Mouse (Mus musculus) left cerebral cortex, adult 9 months (tissue): Measurements from ENCODE around the gene Ddah1.
"Not testable (repeated sequence)": the region's sequence is repeated elsewhere in the genome, so short reads cannot be mapped to it uniquely, and the experiment has no call there.

Experiments used
- DNase-seq, 2 experiments: peaks; one replicate each; pipeline ENCODE4 v3.0.0; 2022; ENCODE audit warnings: low spot score in 2 of 2

Ddah1 gene

DNA sequence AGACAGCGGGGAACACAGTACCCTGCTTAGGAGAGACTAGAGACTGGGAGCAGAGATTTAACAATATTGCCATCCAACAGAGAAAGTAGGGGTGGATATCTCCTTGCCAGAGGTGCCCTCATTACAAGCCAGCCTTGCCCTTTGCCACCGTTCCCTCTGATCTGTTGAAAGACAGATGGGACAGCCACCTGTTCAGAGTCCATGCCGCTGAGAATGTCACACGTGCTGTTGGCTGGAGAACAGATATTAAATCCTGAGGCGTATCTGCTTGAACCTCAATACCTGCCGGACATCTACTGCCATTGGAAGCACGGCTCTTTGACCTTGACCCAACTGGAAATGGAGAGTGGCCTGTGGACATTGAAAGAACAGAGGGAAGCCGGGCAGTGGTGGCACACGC is 148.1 kb downstream of the Ddah1 start:
- no peak for DNase-seq

DNA sequence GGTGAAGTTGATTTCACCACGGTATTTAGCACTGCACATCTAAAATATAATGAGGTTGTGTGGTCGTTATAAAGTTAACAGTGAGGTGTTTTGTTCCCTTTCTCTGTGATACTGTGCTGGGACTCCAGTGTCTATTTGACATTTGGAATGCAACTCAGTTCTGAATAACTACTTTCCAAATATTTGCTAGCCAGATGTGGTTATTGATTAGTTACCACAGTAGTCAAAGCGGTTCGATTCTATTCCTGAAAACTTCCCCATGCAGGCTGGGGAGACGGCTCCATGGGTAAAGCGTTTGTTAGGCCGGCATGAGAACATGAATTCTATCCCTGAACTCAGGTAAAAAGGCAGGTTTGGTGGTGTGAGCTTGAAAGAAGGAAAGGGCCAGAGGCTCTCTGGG is 154.0 kb downstream of the Ddah1 start:
- no peak for DNase-seq

DNA sequence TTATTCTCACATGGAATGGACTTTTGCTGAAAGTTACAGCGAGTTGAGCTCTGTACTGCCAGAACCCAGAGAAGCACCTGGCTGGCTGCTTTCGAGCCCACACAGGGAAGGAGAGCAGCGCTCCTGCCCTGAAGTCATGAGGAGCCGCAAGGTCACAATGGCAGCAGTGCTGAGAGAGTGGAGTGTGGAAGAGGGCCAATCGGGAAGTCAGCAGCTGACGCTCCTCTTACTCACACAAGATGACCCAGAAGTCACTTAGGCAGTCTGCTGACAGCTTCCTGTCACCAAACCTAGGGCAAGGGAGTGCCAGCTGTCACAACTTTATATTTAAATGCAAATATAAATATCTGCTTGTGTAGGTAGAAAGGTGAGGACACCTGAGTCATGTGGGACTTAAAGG is 154.8 kb downstream of the Ddah1 start:
- no peak for DNase-seq

DNA sequence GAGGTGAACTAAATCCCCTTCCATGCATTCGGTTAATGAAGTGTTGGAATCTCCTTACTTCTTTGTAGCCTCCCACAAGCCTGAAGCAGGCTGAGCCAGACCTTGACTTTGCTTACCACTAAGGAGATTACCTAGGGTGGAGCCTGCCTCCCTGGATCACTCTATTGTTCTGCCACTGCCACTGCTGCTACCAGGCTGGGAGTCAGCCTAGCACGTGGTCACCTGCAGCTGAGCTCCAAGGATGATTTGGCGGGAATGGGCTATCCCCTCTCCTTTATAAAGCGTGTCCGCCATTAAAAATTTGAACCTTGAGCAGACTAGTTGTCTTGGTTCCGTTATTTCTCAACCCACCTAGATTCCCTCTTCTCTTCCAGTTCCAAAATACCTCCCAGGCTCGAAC is 155.5 kb downstream of the Ddah1 start:
- DNase-seq = not testable (repeated sequence)

DNA sequence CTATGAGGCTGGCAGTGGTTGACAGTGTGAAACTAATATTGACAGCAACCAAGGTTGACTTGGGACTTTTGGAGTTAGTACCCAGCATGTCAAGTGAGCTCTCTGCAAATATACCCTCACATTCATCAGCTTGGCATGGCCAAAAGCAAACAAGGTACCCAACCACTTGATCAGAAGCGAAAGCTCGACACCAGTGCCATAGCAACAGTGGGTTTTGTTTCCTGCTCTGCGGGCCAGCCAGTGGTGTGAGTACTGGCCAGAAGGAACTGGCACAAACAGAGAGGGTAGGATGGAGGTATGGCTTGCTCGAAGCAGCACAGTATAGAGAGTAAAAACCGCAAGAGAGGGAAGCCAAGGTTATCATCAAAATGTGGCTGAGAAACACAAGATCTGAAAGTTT is 157.9 kb downstream of the Ddah1 start:
- DNase-seq = no peak

DNA sequence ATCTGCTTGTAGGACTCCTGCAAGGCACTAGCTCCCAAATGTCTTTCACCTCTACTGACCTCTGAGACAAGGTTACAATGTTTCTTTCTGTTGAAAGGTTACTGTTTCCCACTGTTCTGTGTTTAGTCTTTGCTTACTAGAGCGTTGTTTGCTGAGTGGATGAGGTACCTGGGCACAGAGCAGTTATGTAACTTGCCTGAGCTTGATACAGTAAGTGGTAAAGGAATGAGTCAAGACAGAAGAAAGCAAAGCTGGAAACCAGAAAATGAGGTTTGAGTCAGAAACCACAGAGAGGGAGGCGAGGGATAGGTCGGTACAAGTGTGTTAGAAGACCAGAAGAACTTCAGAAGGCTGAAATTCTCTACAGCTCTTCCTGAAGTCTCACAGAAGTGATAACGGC is 158.4 kb downstream of the Ddah1 start:
- DNase-seq = no peak

DNA sequence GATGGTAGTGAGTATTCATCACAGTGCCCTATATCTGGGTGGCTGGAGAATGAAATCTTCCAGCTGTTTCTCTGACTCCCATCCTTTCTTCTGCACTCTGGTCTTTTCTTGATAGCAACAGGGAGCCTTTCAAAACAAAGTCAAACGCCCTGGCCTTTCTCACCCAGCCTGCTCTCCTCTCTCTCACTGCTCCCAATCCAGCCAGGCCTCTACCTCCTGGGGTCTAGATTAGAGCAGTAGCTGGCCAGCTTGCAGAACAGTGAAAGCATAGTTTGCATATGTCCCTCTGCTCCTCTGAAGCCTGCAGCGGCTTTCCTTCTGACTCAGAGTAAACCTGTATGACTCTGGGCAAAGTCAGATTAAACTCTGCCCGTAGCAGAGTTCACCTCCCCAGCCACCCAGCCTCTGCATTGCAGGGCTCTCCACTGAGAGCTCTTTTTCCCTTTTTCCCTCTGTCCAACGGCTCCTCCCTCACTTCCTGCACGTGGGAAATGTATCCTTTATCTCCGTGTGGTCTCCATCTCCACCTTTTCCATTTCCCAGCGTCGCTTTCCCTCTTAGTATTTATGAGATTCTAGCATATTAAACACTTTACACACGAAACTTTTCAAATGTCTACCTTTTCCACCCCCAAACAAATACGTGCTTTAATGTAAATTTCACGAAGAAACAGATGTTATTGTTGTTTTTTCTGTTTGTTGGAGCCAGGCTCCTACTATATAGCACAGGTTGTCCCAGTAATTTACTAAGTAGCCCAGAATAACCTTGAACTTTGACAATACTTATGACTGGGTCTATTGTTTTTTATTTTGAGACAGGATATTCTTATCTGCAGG is 163.8 kb downstream of the Ddah1 start, which contains the start of gene Bcl10:
Bcl10 (plus strand) TSS at position 786 of the 836 bp plus-strand sequence.
- no peak for DNase-seq

DNA sequence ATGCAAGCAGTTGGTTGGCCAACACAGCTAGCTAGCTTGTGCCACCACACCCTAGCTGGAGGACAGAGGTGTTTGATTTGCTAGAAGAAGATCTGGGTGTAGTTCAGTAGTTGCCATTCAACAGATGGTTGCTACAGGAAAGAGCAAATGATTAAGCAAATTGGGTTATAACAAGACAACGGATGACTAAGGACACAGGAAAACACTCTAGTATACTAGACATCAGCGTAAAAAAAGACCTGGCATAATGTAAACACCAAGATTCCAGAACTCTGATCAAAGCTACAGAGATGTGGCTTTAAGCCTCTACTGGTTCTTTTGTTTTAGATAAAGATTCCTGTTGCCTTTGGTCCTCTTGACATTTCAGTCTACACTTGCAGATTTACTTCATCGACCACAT is 164.5 kb downstream of the Ddah1 start:
- DNase-seq = no peak

DNA sequence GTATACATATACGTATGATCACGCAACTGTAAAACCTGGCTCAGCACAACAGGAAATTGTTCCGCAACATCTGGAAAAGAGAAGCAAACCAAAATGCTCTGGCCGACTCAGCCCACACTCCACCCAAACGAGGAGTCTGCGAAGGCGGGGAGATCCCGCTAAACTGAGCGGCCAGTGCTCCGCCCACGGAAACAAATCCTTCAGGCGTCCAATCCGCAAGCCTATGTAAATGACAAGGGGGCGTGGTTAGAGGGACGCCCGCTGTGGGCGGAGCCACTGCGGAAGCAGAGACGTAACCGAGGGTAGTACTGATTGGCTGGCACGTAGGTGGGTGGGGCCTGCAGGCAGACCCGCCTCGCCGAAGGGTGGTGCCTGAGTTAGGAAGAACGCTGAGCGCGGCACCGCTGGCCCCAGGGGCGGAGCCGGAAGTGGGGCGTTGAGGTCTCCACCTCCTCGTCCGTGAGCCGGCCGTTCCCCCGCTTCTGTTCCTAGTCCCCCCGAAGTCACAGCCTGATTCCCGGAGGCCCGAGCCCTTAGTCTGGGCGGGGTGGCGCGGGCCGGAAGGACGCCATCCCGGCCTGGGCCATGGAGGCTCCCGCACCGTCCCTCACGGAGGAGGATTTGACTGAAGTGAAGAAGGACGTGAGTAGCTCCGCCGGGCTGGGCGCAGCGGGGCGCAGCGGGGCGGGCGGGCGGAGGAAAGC is 165.6 kb downstream of the Ddah1 start:
- DNase-seq = peak; percentile 98 to 99

DNA sequence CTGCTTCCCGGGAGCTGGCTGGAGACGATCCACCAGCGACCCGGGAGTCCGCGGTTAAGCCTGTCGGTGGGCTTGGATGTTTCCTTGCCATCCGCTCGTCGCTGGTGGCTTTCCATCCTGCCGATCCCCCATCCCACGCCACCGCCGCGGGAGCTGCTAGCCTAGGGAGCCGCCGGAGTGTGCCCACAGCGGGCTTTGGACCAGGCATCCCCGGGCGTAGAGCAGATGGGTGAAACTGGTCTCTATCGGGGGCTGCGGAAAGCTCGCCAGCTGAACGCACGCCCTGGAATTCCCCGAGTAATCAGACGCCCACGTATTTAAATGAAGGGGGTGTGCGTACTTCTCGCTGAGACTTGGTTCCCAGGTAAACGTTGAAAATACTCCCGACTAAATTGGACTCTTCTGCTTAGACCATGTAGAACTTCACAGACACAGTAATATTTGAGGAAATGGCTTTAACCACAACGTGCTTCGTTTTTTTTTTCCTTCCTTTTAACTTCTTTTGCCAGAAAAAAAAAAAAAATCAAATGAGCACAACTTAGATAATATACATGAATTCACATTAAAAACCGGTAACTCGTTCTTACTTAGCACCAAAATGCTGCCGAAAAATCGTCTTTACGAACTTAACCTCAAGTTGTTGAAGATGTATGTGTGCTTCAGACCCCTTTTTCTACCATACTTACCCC is 166.3 kb downstream of the Ddah1 start:
- DNase-seq = peak; percentile 30 to 48

DNA sequence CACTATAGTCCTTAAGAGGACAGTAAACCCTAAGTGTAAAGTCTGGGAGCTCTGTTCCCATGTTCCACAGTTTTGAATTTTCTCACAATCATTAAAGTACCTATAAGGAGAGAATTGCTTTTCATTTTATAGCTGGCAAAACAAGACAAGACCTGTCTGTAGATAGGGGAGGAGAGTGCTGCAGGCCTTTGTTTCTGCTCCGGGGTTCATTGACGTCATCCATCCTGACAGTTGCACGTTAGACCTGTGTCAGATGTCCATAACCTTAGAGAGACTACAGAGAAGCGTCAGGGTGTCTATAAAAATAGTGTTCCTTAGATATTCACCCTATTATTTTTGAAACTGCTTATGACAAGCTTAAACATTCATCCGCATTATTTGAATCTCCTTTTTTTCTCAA is 167.0 kb downstream of the Ddah1 start:
- DNase-seq = no peak

DNA sequence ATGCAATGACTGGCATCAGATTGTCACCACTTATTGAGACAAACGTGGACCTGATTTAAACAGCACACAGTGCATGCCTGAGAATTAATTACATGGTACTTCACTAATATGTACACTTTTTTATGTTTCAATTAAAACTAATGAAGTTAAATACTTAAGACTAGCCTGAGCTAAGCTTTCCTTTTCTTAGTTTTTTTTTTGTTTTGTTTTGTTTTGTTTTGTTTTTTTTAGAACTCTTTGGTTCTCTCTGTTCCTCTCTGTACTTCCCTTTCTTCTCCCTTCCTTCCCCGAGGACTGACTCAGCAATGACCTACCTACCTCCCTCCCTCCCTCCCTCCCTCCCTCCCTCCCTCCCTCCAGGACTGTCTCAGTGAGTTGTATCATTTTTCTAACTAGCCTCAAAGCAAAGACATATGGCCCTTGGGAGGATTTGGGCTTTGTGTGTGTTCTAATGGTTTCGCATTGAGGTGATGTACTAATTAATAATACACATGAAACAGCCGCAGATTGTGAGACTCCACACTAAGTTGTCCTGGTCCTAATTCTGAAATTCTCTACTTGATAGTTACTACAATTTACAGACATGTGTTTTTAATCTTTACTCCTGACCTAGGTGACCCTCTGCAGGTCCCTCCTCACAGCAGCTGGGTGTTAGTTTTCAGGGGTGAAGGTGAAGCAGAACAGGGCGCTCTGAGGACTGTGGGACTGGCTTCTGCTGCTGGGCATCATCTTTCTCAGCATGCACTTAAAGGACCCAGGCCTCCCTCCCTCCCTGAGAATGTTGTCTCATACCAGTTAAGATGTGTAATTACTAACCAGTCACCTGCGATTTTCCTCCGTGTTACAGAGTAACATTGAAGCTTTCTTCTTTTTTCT is 171.3 kb downstream of the Ddah1 start:
- DNase-seq = no peak

DNA sequence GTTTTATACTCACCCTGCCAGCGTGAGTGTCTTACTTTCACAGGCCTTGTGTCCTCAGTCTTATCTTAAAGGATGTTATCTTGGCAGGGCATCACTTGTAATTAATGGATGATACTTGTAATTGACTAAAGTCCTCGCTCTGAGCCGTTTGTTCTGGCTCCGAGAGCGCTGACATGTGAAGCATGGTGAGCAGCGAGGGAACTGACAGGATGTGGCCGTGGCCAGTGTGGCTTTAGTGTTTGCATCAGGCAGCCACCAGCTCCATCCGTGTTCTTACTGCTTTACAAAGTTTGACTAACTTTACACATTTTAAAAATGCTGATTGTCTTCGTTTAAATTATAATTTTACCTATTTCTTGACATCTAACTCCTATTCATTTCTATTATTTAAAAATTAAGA is 175.4 kb downstream of the Ddah1 start:
- DNase-seq = no peak

DNA sequence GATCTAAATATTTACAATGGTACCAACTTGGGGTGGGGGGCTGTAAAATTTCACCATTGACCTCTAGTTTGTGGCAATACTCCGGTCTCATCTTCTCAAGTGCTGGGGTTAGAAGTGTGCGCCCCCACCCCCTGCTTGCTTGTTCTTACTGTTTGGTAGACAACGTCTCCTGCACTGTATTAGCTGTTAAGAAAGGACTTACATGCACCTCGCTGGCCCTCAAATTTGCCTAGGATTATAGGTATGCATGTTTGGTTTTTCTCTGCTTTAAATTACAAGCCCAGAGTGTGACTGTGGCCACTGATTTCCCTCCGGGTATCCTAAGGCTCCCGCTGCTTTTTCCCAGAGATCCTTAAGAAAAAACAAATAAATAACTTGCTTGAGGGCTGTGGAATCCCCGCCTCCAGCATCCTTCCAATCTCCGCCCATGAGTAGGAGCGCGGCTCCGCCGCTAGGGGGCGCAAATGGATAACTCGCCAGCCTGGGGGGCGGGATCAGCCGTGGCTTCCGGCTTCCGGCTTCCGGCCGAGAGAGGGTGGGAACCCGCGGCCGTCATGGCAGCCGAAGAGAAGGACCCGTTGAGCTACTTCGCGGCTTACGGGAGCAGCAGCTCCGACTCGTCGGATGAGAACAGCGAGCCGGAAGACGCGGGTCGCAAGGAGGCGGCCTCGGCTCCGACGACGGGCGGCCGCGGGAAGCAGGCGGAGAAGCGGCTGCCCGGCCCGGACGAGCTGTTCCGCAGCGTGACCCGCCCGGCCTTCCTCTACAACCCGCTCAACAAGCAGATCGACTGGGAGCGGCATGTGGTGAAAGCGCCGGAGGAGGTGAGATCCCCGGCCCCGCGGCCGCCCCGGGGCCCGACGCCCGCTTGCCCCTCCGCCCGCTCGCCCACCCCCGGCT is 179.3 kb downstream of the Ddah1 start, which contains the start of gene 2410004B18Rik:
2410004B18Rik (plus strand) TSS at position 510 of the 900 bp plus-strand sequence.
- peak; percentile 66 to 91 for DNase-seq

DNA sequence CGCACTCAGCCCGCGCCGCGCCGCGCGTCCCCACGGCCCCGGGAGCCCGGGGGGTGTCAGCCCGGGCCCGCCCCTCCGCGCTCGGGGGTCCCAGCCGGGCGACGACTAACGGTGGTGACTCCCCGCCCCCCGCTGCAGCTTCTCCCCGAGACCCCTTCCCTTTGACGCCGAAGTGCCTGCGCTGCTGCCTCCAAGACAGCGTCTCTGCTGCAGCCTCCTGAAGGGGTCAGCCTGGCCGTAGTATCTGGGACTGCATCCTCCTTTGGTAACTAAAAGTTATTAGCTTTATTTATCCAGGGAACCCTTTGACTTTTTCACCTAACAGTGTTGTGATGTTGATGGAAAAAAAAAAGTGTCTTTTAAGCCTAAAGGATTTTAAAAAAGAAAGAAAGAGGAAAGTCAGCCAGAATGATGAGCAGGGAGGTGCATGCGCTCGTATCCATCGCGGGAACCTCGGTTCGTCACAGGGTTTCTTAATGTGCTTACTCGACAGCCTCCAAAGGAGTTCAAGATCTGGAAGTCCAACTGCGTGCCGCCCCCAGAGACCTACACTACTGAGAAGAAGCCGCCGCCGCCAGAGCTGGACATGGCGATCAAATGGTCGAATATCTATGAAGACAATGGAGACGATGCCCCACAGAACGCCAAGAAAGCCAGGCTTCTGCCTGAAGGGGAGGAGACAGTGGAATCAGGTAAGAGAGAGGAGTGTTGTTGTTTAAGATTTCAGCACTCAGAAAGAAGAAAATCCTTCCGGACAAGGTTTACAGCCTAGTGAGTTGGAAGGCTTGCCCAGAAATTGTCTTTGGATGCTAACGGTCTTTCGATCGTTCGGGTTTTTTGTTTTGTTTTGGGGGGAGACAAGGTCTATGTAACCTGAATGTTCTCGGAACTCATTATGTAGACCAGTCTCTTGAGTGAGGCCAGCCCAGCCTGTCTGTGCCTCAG is 180.2 kb downstream of the Ddah1 start:
- DNase-seq = no peak

DNA sequence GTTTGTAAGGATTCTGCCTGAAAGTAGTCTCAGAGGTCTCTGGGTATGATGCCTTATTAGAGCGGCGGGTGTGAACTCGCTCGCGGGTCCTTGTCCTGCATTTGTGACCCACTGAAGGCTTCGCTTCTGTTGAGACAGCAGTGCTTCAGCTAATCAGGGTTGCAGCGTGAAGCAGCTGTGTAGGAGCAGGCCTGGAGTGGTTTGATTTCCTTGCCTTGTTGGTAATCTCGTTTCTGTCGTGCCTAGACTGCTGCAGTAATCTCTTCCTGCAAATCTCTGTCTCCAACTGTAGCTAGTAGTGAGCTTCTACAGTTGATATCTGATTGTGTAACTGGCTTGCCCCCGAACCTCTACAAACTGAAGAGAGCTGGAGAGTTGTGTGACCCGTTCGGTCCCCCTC is 180.9 kb downstream of the Ddah1 start:
- DNase-seq = no peak

DNA sequence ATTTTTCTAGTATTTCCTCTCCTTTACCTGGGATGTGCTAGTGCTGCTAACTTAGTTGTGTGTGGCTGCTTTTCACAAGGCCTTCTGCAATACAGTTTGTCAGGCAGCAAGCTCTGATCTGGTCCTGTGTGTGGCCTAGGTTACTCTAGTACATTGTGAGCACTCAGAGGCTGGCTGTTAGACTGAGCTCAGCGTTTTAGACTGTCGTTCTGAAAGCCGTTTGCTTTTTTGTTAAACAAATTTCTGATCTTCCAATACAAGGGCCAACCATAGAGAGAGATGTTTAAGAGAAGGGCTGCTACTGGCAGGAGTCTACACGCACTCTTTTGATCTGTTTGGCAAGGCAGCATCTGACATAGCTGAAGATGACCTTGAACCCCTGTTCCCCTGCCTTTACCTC is 181.5 kb downstream of the Ddah1 start:
- DNase-seq = no peak

DNA sequence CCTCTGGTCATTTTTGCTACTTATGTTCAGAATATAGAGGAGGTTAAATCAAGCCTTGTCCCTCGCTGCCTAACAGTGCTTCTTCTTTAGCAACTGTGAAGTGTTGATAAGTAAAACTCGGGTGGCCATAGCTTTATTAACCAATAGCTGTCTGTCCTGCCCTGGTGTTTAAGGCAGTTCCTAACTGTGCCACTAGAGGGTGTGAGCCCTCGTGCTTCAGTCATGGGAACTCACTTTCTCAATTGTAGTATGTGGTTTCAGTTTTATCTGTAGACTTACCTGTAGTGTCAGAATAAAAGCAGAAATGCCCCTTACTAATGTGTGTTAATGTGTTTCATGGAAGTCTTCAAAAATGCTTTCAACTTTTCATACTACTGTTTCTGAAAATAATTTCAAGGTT is 183.5 kb downstream of the Ddah1 start:
- DNase-seq = peak in 1 of 2 experiments; percentile 77
